Mouse (Mus musculus) B cell, adult 62 days (primary cell): ENCODE data around the gene Clhc1. TPM values are rescaled to one million over a fixed set of nuclear protein-coding genes. Genes with fewer than 3 reads are reported as not detected.

Experiments used
- total RNA-seq: library from RNA; stranded (reverse); gene quantifications from 4 replicates; pipeline ENCODE4 v1.2.4, GENCODE M21; 2023

Clhc1 gene
- 0.76 TPM in 1 of 4 replicates, not detected in the others for total RNA-seq

GRCm38 (mm10) chr11:29547752-29548503 lies at the start of gene Clhc1, which contains the start of gene Rps27a:
Clhc1 (plus strand) TSS chr11:29547950.
Rps27a (minus strand) TSS chr11:29548109.

GRCm38 (mm10) chr11:29514682-29515412 lies 32.9 kb upstream of the Clhc1 start, which contains the start of gene Prorsd1:
Prorsd1 (minus strand) TSS chr11:29515033.

GRCm38 (mm10) chr11:29525988-29526794 lies 21.6 kb upstream of the Clhc1 start, which contains the start of gene Mtif2:
Mtif2 (plus strand) TSS chr11:29526408.

Other genes starting within 250 kb of the Clhc1 start
- gene Ccdc88a, start 174.3 kb upstream of the Clhc1 start, total RNA-seq = 7.2 to 10.3 TPM (median 9.4 TPM) in 4 replicates
- gene Prorsd1, start 32.9 kb upstream of the Clhc1 start, total RNA-seq = 38.7 to 42.8 TPM (median 41.6 TPM) in 4 replicates
- gene Mtif2, start 21.5 kb upstream of the Clhc1 start, total RNA-seq = 17.0 to 27.2 TPM (median 23.4 TPM) in 4 replicates
- gene Rps27a, start 159 bp downstream of the Clhc1 start, total RNA-seq = 1,373 to 1,581 TPM (median 1,547 TPM) in 4 replicates
- 82.3 to 90.6 TPM (median 85.1 TPM) in 4 replicates for gene Rtn4, start 145.0 kb downstream of the Clhc1 start, total RNA-seq